Mouse (Mus musculus): ENCODE results near the gene Slc26a5. TPM values are rescaled to one million over a fixed set of nuclear protein-coding genes. Genes with fewer than 3 reads are reported as not detected.

The Slc26a5 gene
- polyA plus RNA-seq, 1 experiment from 2014 or later = not detected

- no peak for DNase-seq (ENCODE audit: low spot score)
- ATAC-seq (replicated peaks; ENCODE audit: insufficient number of reproducible peaks, low FRiP score, low TSS enrichment, low read depth) = no peak
- Histone ChIP-seq H3K9me3 (replicated peaks; ENCODE audit: control insufficient read depth, low read length) (no peaks in the 10 kb centered on the region), H3K4me1 (ENCODE audit: control insufficient read depth, insufficient read depth, low read length) (no peaks in the 10 kb centered on the region), H3K27me3 (ENCODE audit: control insufficient read depth, insufficient read depth, low read length) (no peaks in the 10 kb centered on the region), H3K27ac (replicated peaks; ENCODE audit: low read depth, low read length) (no peak overlapping the region), H3K4me2 (ENCODE audit: low read depth, low read length) (no peak overlapping the region), H3K36me3 (replicated peaks; ENCODE audit: control insufficient read depth, insufficient read depth, low read depth, low read length) (no peaks in the 10 kb centered on the region), H3K9ac (replicated peaks; ENCODE audit: low read length) (no peak overlapping the region), H3K4me3 (ENCODE audit: low read depth, low read length) (no peak overlapping the region)
- 72% methylated on average over 4 of the region's 4 CpGs for WGBS
Measured at GRCm38 (mm10) chr5:21844676-21845075, 20.7 kb downstream of the Slc26a5 start.

GRCm38 (mm10) chr5:21831761-21832160 lies 33.6 kb downstream of the Slc26a5 start:
- no peak for DNase-seq (ENCODE audit: low spot score)
- H3K4me1 ChIP-seq (ENCODE audit: control insufficient read depth, insufficient read depth, low read length) = no peaks in the 10 kb centered on the region
- no peak overlapping the region for H3K4me3 ChIP-seq (ENCODE audit: low read depth, low read length)
- no peaks in the 10 kb centered on the region for H3K9me3 ChIP-seq (replicated peaks; ENCODE audit: control insufficient read depth, low read length)
- no peaks in the 10 kb centered on the region for H3K27me3 ChIP-seq (ENCODE audit: control insufficient read depth, insufficient read depth, low read length)
- H3K4me2 ChIP-seq (ENCODE audit: low read depth, low read length) = no peak overlapping the region
- ATAC-seq (replicated peaks; ENCODE audit: insufficient number of reproducible peaks, low FRiP score, low TSS enrichment, low read depth) = no peak
- WGBS = 68% methylated on average over 3 of the region's 3 CpGs
- no peak overlapping the region for H3K27ac ChIP-seq (replicated peaks; ENCODE audit: low read depth, low read length)
- H3K36me3 ChIP-seq (replicated peaks; ENCODE audit: control insufficient read depth, insufficient read depth, low read depth, low read length) = no peaks in the 10 kb centered on the region
- H3K9ac ChIP-seq (replicated peaks; ENCODE audit: low read length) = no peak overlapping the region

GRCm38 (mm10) chr5:21828855-21829254 lies 36.5 kb downstream of the Slc26a5 start:
- Histone ChIP-seq H3K36me3 (replicated peaks; ENCODE audit: control insufficient read depth, insufficient read depth, low read depth, low read length) (no peaks in the 10 kb centered on the region), H3K4me2 (ENCODE audit: low read depth, low read length) (no peak overlapping the region), H3K9ac (replicated peaks; ENCODE audit: low read length) (no peak overlapping the region), H3K9me3 (replicated peaks; ENCODE audit: control insufficient read depth, low read length) (no peaks in the 10 kb centered on the region), H3K4me1 (ENCODE audit: control insufficient read depth, insufficient read depth, low read length) (no peaks in the 10 kb centered on the region), H3K27me3 (ENCODE audit: control insufficient read depth, insufficient read depth, low read length) (no peaks in the 10 kb centered on the region), H3K27ac (replicated peaks; ENCODE audit: low read depth, low read length) (no peak overlapping the region), H3K4me3 (ENCODE audit: low read depth, low read length) (no peak overlapping the region)
- DNase-seq (ENCODE audit: low spot score) (no peak), ATAC-seq (replicated peaks; ENCODE audit: insufficient number of reproducible peaks, low FRiP score, low TSS enrichment, low read depth) (no peak)
- 64% methylated on average over 4 of the region's 4 CpGs for WGBS

GRCm38 (mm10) chr5:21827643-21828042 lies 37.8 kb downstream of the Slc26a5 start:
- no peak overlapping the region for H3K4me3 ChIP-seq (ENCODE audit: low read depth, low read length)

GRCm38 (mm10) chr5:21826370-21826769 lies 39.0 kb downstream of the Slc26a5 start:
- no peak overlapping the region for H3K4me3 ChIP-seq (ENCODE audit: low read depth, low read length)
- no peaks in the 10 kb centered on the region for H3K4me1 ChIP-seq (ENCODE audit: control insufficient read depth, insufficient read depth, low read length)
- ATAC-seq (replicated peaks; ENCODE audit: insufficient number of reproducible peaks, low FRiP score, low TSS enrichment, low read depth) = no peak
- H3K4me2 ChIP-seq (ENCODE audit: low read depth, low read length) = no peak overlapping the region
- H3K9ac ChIP-seq (replicated peaks; ENCODE audit: low read length) = no peak overlapping the region
- no peaks in the 10 kb centered on the region for H3K36me3 ChIP-seq (replicated peaks; ENCODE audit: control insufficient read depth, insufficient read depth, low read depth, low read length)
- H3K27ac ChIP-seq (replicated peaks; ENCODE audit: low read depth, low read length) = no peak overlapping the region
- no peak for DNase-seq (ENCODE audit: low spot score)
- H3K9me3 ChIP-seq (replicated peaks; ENCODE audit: control insufficient read depth, low read length) = no peaks in the 10 kb centered on the region
- no peaks in the 10 kb centered on the region for H3K27me3 ChIP-seq (ENCODE audit: control insufficient read depth, insufficient read depth, low read length)
- 29% methylated on average over 7 of the region's 7 CpGs for WGBS

More at GRCm38 (mm10) chr5:21827643-21828042, 37.8 kb downstream of the Slc26a5 start:
- H3K4me1 ChIP-seq (ENCODE audit: control insufficient read depth, insufficient read depth, low read length) = no peaks in the 10 kb centered on the region
- no peaks in the 10 kb centered on the region for H3K36me3 ChIP-seq (replicated peaks; ENCODE audit: control insufficient read depth, insufficient read depth, low read depth, low read length)
- ATAC-seq (replicated peaks; ENCODE audit: insufficient number of reproducible peaks, low FRiP score, low TSS enrichment, low read depth) (no peak), DNase-seq (ENCODE audit: low spot score) (peak; percentile 22)
- no peak overlapping the region for H3K9ac ChIP-seq (replicated peaks; ENCODE audit: low read length)
- 4% methylated on average over 6 of the region's 6 CpGs for WGBS
- no peak overlapping the region for H3K27ac ChIP-seq (replicated peaks; ENCODE audit: low read depth, low read length)
- no peaks in the 10 kb centered on the region for H3K9me3 ChIP-seq (replicated peaks; ENCODE audit: control insufficient read depth, low read length)
- H3K4me2 ChIP-seq (ENCODE audit: low read depth, low read length) = no peak overlapping the region
- H3K27me3 ChIP-seq (ENCODE audit: control insufficient read depth, insufficient read depth, low read length) = no peaks in the 10 kb centered on the region

GRCm38 (mm10) chr5:21813994-21814393 lies 51.4 kb downstream of the Slc26a5 start:
- H3K36me3 ChIP-seq (replicated peaks; ENCODE audit: control insufficient read depth, insufficient read depth, low read depth, low read length) = no peaks in the 10 kb centered on the region
- no peak for ATAC-seq (replicated peaks; ENCODE audit: insufficient number of reproducible peaks, low FRiP score, low TSS enrichment, low read depth)
- peak; percentile 33 for DNase-seq (ENCODE audit: low spot score)
- H3K27ac ChIP-seq (replicated peaks; ENCODE audit: low read depth, low read length) = no peak overlapping the region
- no peak overlapping the region for H3K4me3 ChIP-seq (ENCODE audit: low read depth, low read length)
- WGBS = 34% methylated on average over 1 of the region's 1 CpGs
- H3K4me2 ChIP-seq (ENCODE audit: low read depth, low read length) = no peak overlapping the region
- H3K9ac ChIP-seq (replicated peaks; ENCODE audit: low read length) = no peak overlapping the region
- H3K27me3 ChIP-seq (ENCODE audit: control insufficient read depth, insufficient read depth, low read length) = no peaks in the 10 kb centered on the region
- H3K4me1 ChIP-seq (ENCODE audit: control insufficient read depth, insufficient read depth, low read length) = no peaks in the 10 kb centered on the region
- H3K9me3 ChIP-seq (replicated peaks; ENCODE audit: control insufficient read depth, low read length) = no peaks in the 10 kb centered on the region

- Histone ChIP-seq H3K36me3 (replicated peaks; ENCODE audit: control insufficient read depth, insufficient read depth, low read depth, low read length) (no peaks in the 10 kb centered on the region), H3K4me1 (ENCODE audit: control insufficient read depth, insufficient read depth, low read length) (no peaks in the 10 kb centered on the region), H3K4me3 (ENCODE audit: low read depth, low read length) (no peak overlapping the region), H3K27me3 (ENCODE audit: control insufficient read depth, insufficient read depth, low read length) (no peaks in the 10 kb centered on the region), H3K27ac (replicated peaks; ENCODE audit: low read depth, low read length) (no peak overlapping the region), H3K9me3 (replicated peaks; ENCODE audit: control insufficient read depth, low read length) (no peaks in the 10 kb centered on the region), H3K9ac (replicated peaks; ENCODE audit: low read length) (no peak overlapping the region), H3K4me2 (ENCODE audit: low read depth, low read length) (no peak overlapping the region)
- WGBS = 78% methylated on average over 10 of the region's 10 CpGs
- no peak for DNase-seq (ENCODE audit: low spot score)
- ATAC-seq (replicated peaks; ENCODE audit: insufficient number of reproducible peaks, low FRiP score, low TSS enrichment, low read depth) = no peak
Measured at GRCm38 (mm10) chr5:21810924-21811323, 54.5 kb downstream of the Slc26a5 start.

GRCm38 (mm10) chr5:21804837-21805236 lies 60.6 kb downstream of the Slc26a5 start:
- Histone ChIP-seq H3K9ac (replicated peaks; ENCODE audit: low read length) (no peak overlapping the region), H3K4me3 (ENCODE audit: low read depth, low read length) (no peak overlapping the region), H3K27me3 (ENCODE audit: control insufficient read depth, insufficient read depth, low read length) (no peaks in the 10 kb centered on the region), H3K4me1 (ENCODE audit: control insufficient read depth, insufficient read depth, low read length) (no peaks in the 10 kb centered on the region), H3K36me3 (replicated peaks; ENCODE audit: control insufficient read depth, insufficient read depth, low read depth, low read length) (no peaks in the 10 kb centered on the region; the same call in none of the 2 replicates), H3K9me3 (replicated peaks; ENCODE audit: control insufficient read depth, low read length) (no peaks in the 10 kb centered on the region), H3K27ac (replicated peaks; ENCODE audit: low read depth, low read length) (no peak overlapping the region), H3K4me2 (ENCODE audit: low read depth, low read length) (no peak overlapping the region)
- 86% methylated on average over 4 of the region's 4 CpGs for WGBS
- ATAC-seq (replicated peaks; ENCODE audit: insufficient number of reproducible peaks, low FRiP score, low TSS enrichment, low read depth) = no peak
- DNase-seq (ENCODE audit: low spot score) = no peak
